Mouse (Mus musculus): ENCODE measurements around the gene Lamb3. TPM values are rescaled to one million over a fixed set of nuclear protein-coding genes. Genes with fewer than 3 reads are reported as not detected.

Gene Lamb3
- total and polyA plus RNA-seq, 3 experiments, result 10.1 to 14.6 (median 12.3) TPM

DNA sequence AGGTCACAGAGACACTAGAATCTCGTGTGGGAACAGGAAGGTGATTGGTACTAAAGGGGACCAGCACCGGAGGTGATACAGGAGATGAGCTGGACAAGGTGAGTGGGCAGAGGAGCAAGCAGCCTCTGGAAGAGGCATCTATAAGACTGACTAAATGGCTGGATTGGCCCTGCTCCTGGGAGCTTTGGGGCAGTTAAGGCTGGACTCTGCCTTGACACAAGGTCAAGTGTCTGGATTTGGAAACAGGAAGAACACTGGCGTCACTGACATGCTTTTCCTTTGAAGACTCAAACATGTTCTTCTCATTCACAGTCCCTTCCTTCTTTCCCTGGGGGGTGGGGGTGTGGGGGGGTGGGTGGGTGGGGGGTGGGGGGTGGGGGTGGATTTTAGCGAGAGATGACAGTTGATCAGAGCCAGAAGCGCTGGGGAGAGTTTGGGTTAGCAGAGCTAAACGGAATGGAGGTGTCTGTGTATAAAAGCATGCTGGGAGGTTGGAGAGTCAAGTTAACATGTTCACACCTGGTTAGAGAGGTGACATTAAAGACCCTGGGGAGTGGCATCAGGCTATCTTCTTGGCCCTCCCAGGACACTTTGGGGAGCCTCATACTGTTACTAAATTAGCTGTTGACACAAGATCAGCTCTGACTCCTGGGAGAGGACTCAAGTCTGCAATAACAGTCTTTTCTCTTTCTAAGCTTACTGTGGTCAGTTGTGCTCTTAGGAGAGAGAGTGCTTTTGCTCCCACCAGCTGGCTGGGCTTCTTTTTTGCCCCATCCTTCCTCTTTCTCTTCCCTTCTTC is 63.7 kb downstream of the Lamb3 start:
- TF ChIP-seq ZC3H11A (IDR thresholded peaks at IDR 0.05; ENCODE audit: low read depth, low read length) (no peak), ELF1 (IDR thresholded peaks at IDR 0.05; ENCODE audit: low read depth, low read length) (no peak), TCF12 (IDR thresholded peaks at IDR 0.05; ENCODE audit: low read depth, low read length) (no peak), SMC3 (IDR thresholded peaks at IDR 0.05; ENCODE audit: low read depth, low read length) (no peak), IRF4 (IDR thresholded peaks at IDR 0.05; ENCODE audit: low read depth, low read length) (no peak), BHLHE40 (IDR thresholded peaks at IDR 0.05; ENCODE audit: low read depth, low read length) (no peak), POLR2A (IDR thresholded peaks at IDR 0.05; ENCODE audit: low read depth, low read length) (no peak)
- Histone ChIP-seq H3K9me3 (replicated peaks; ENCODE audit: low read length) (no peaks in the 10 kb centered on the region), H3K4me1 (ENCODE audit: control insufficient read depth in 1 of 2, insufficient read depth in 2 of 2) (peaks cover 10 to 33% of the 10 kb centered on the region in 2 experiments), H3K4me3 (replicated peaks in 1 of 3; ENCODE audit: low read depth in 2 of 3, low read length in 2 of 3, poor library complexity in 1 of 3) (no peak overlapping the region), H3K36me3 (replicated peaks in 1 of 2; ENCODE audit: control insufficient read depth in 1 of 2, insufficient read depth in 1 of 2, low read length in 1 of 2) (peaks cover 0 to 38% of the 10 kb centered on the region in 2 experiments), H3K27me3 (replicated peaks) (no peaks in the 10 kb centered on the region), H3K79me2 (replicated peaks; ENCODE audit: control insufficient read depth, extremely low read depth, insufficient read depth, poor library complexity, severe bottlenecking) (no peaks in the 10 kb centered on the region), H3K4me2 (ENCODE audit: insufficient read depth, low read depth, poor library complexity, severe bottlenecking) (no peak overlapping the region), H3K27ac (ENCODE audit: insufficient read depth, low read depth) (no peak overlapping the region), H3K9ac (ENCODE audit: insufficient read depth, low read depth) (no peak overlapping the region)
- dilution Hi-C loops (cut with MboI; ENCODE audit: extremely low pct_ligation_motif_present, extremely low pct_unique_long_range_greater_than_20kb, low sequenced_read_pairs), result no loop called here
- in situ Hi-C loops (cut with MboI; ENCODE audit: low pct_ligation_motif_present, low pct_unique_long_range_greater_than_20kb, low sequenced_read_pairs), result no loop called here
- DNase-seq (ENCODE audit: extremely low read depth), result no peak

DNA sequence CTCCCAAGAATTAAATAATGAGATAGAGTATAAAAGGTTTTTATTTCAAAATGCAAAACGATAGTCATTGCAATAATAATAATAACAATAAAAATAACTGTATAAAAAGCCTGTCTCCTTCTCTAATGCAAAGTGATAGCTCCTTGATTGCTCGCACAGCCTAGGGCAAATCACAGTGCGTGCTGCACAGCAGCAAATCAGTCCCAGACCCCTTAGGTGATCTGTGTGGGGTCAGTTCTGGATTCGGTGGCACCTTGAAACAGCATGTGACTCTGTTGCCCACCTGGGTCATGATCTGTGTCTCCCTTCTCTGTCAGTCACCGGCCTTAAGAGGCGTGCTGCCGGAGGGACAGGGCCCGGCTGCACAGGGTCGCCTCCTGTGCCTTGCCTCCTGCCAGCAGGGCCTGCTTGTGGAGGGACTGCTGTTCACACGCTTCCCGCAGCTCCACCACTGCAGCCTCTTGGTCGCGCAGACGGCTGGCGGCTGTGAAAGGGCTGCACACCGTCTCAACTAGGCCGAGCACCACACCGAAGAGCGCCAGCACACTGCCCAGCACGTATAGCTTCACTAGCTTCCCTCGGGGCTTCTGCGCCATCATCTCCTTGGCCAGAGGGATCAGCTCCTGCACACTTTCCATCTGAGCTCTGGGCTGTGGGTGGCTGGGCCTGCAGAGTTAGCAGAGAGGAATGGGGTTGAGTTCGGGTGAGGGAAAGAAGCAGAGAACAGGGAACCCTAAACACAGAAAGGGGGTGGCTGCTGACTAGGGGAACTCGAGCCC is 64.8 kb downstream of the Lamb3 start:
- Histone ChIP-seq H3K79me2 (replicated peaks; ENCODE audit: control insufficient read depth, extremely low read depth, insufficient read depth, poor library complexity, severe bottlenecking) (no peaks in the 10 kb centered on the region), H3K9ac (ENCODE audit: insufficient read depth, low read depth) (no peak overlapping the region), H3K9me3 (replicated peaks; ENCODE audit: low read length) (no peaks in the 10 kb centered on the region), H3K27me3 (replicated peaks) (no peaks in the 10 kb centered on the region), H3K27ac (ENCODE audit: insufficient read depth, low read depth) (no peak overlapping the region), H3K4me2 (ENCODE audit: insufficient read depth, low read depth, poor library complexity, severe bottlenecking) (no peak overlapping the region), H3K4me1 (ENCODE audit: control insufficient read depth in 1 of 2, insufficient read depth in 2 of 2) (peaks cover 10 to 33% of the 10 kb centered on the region in 2 experiments), H3K4me3 (replicated peaks in 1 of 3; ENCODE audit: low read depth in 2 of 3, low read length in 2 of 3, poor library complexity in 1 of 3) (no peak overlapping the region), H3K36me3 (replicated peaks in 1 of 2; ENCODE audit: control insufficient read depth in 1 of 2, insufficient read depth in 1 of 2, low read length in 1 of 2) (peaks cover 0 to 32% of the 10 kb centered on the region in 2 experiments)
- no peak for DNase-seq (ENCODE audit: extremely low read depth)
- in situ Hi-C loops (cut with MboI; ENCODE audit: low pct_ligation_motif_present, low pct_unique_long_range_greater_than_20kb, low sequenced_read_pairs) (no loop called here), dilution Hi-C loops (cut with MboI; ENCODE audit: extremely low pct_ligation_motif_present, extremely low pct_unique_long_range_greater_than_20kb, low sequenced_read_pairs) (no loop called here)
- no peak for TF ChIP-seq MAZ (IDR thresholded peaks at IDR 0.05; ENCODE audit: low read depth, low read length)
- no peak for TF ChIP-seq ZNF384 (IDR thresholded peaks at IDR 0.05; ENCODE audit: low read depth, low read length)
- TF ChIP-seq NELFE (IDR thresholded peaks at IDR 0.05; ENCODE audit: low read depth, low read length), result no peak
- TF ChIP-seq SMC3 (IDR thresholded peaks at IDR 0.05; ENCODE audit: low read depth, low read length), result no peak
- TF ChIP-seq USF1 (IDR thresholded peaks at IDR 0.05; ENCODE audit: low read depth, low read length), result no peak
- no peak for TF ChIP-seq TBP (conservative IDR thresholded peaks at IDR 0.05; ENCODE audit: low read depth, low read length)
- TF ChIP-seq TCF12 (IDR thresholded peaks at IDR 0.05; ENCODE audit: low read depth, low read length), result no peak
- TF ChIP-seq MAX (IDR thresholded peaks at IDR 0.05; ENCODE audit: low read length), result no peak

Data from CH12.LX (cell line).